Mouse (Mus musculus): ENCODE measurements around the gene Olfr1054.
"Not testable (repeated sequence)": the region's sequence is repeated elsewhere in the genome, so short reads cannot be mapped to it uniquely, and the experiment has no call there.

Gene Olfr1054

DNA sequence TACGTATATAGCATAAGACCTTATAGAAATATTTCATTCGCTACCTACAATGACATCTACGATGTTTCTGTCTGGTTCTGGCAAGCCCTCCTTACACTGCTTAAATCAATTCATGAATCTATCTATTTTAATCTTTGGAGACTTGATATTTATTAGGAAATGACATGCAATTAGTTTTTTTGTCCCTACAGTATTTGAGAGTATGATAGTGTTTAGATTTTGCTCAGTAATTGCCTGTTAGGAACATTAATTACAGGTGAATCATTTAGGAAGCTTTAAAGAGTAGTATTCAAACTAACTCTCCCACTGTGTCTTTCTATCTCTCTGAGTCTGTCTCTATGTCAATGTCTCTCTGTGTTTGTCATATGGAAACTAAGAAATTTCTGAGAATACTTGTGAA is at the start of gene Olfr1054:
TSS of gene Olfr1054 (minus strand) at position 101 of the 400 bp plus-strand sequence.
- in situ Hi-C loops (cut with MboI, MseI), result no loop called here

DNA sequence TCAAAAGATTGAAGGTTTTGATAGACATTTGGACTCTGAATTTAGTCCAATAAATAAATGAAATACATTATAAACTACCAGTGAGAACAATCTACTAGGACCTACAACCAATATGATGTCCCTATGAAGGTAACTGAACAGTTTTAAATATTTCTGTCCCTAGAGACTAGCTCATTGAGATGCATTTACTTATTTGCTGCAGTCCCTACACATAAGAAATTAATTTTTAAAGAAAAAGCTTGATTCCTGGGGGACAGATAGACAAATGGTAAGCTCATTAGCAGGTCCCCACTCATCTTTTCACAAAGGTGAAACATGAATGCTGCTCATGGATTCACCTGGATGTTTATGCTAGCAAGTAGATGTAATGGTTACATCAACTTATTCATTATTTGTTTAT is 43.1 kb upstream of the Olfr1054 start, which contains the start of gene Olfr1057:
TSS of gene Olfr1057 (minus strand) at position 101 of the 400 bp plus-strand sequence.
- in situ Hi-C loops (cut with MboI, MseI), result no loop called here

DNA sequence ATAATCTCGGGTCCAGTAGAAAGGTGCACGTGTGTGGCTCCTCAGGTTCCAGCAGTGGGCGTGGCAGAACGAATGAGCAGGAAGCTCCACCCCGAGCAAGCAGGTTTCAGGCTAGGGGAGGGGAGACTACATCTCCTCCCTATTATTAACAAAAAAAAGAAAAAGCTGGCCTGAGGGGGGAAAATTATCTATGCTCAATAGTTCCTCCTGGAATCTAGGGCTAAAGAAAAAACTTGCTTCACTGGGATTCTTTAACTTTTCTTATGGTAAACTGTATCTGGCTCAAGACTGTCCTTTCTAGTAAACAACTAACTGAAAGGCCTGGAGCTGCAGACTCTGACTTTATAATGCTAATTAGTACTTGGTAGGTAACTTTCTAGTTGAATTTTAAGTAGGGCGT is 31.1 kb upstream of the Olfr1054 start:
- in situ Hi-C loops (cut with MboI, MseI), result loop anchor here in 1 of 2 experiments (5.0 kb wide), 1 partner anchor 49 kb away; the partner anchor contains the start of gene Olfr1053

DNA sequence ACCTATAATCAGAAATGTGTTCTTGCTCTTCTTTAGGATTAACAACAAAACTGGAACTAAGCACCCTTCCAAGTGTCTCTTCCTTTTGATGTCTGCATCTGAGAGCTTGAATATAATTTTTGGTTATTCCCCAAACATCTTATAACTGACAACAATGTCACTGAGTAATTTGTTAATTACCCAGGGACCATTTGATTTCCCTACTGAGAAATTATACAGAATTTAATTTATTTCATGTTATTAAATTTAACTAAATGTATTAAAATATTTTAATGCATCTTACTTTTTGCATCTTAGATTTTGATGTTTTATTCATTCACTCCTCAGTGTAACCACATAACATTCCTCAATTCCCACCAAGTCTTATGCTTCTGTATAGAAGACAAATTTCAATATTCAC is 27.1 kb upstream of the Olfr1054 start, which contains the start of gene Olfr1056:
TSS of gene Olfr1056 (minus strand) at position 101 of the 400 bp plus-strand sequence.
- in situ Hi-C loops (cut with MboI, MseI), result no loop called here

DNA sequence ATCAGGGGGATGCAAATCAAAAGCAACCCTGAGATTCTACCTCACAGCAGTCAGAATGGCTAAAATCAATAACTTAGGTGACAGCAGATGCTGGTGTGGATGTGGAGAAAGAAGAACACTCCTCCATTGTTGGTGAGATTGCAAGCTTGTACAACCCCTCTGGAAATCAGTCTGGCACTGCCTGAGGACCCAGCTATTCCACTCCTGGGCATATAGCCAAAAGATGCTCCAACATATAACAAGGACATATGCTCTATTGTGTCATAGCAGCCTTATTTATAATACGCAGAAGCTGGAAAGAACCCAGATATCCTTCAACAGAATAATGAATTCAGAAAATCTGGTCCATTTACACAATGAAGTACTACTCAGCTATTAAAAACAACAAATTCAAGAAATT is 16.5 kb upstream of the Olfr1054 start:
- in situ Hi-C loops (cut with MboI, MseI), result not testable (repeated sequence)

DNA sequence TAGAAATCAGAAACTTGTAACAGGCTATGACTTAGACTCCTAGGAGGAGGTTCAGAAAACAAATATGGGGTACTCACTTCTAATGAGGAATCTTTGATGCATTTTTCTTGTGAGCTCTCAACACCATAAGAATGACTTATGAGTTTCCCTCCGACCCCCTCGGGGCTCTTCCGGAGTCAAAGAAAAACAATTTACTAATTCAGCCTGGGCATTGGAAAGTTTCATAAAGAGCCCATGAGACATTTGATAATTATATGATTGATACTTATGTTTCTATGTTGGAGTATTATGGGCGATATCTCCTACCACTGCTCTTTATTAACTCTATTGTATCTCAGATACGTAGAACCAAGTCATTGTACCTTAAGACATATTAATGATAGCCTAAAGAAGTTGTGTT is 15.0 kb upstream of the Olfr1054 start, which contains the start of gene Olfr1055:
TSS of gene Olfr1055 (minus strand) at position 101 of the 400 bp plus-strand sequence.
- in situ Hi-C loops (cut with MboI, MseI), result no loop called here

DNA sequence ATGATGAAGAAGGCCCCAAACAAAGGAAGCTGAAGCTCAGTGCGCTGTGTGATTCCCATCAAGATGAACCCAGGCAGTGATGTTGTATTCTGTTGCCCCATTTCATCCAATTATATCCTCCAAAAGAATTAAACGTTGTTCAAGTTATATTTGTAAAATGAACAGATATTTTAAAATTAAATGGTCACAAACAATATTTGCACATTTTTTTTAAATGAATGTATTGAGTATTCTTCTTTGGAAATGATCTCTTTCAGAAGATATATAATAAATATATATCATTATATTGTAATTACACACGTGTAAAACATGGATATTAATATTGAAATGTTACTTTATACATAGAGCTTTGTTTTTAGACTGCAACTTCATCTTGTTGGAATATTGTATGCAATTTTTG is 20.0 kb downstream of the Olfr1054 start, which contains the start of gene Olfr1053:
TSS of gene Olfr1053 (minus strand) at position 101 of the 400 bp plus-strand sequence.
- in situ Hi-C loops (cut with MboI, MseI), result loop anchor here in 1 of 2 experiments (5.0 kb wide), 1 partner anchor 52 kb away; no protein-coding TSS in a partner anchor

DNA sequence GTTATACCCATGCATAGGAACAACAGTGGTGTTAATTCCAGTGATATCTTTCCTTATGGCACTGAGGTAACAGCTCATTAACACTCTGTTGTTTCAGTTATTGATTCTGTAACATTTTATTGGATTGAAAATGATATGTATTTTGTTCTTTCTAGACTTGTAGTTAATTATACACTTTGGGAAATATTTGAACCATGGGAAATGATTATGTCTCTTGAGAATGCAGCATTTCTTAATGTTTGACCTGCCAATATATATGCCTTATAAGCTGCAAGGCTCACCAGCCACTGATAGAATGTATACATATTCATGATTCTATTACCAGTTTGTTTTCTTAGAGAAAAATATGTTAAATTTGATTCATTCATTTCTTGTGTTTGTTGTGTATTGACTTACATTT is 43.1 kb downstream of the Olfr1054 start, which contains the start of gene Olfr1052:
TSS of gene Olfr1052 (plus strand) at position 301 of the 400 bp plus-strand sequence.
- in situ Hi-C loops (cut with MboI, MseI), result loop anchor here in 1 of 2 experiments (10.0 kb wide), 1 partner anchor 1043 kb away; no protein-coding TSS in a partner anchor
